Mouse (Mus musculus) MEL (cell line): ENCODE measurements around the gene Rac3. TPM values are rescaled to one million over a fixed set of nuclear protein-coding genes. Genes with fewer than 3 reads are reported as not detected.

Experiments
- DNase-seq: peaks from one replicate; pipeline ENCODE4 v3.0.0; 2011; ENCODE audit warnings: low read depth, low spot score
- H3K27ac ChIP-seq: 2 replicates; pipeline ENCODE4 v1.5.1; 2012; ENCODE audit warnings: low read depth, mild to moderate bottlenecking, control low read depth, low read length, moderate library complexity; ENCODE audit not compliant: control insufficient read depth
- H3K27me3 ChIP-seq, 2 experiments: fragments of 150-350 bp in 1 of 2; sonication (generic) in 1 of 2; 2 replicates each; pipeline ENCODE4 v1.6.1; 2012; ENCODE audit warnings: low read length in 2 of 2, mild to moderate bottlenecking in 2 of 2, improper control_type of control experiment in 1 of 2, moderate library complexity in 1 of 2; ENCODE audit not compliant: insufficient read depth in 2 of 2, control insufficient read depth in 1 of 2
- H3K36me3 ChIP-seq, 2 experiments: 2 replicates each; pipeline ENCODE4 v1.6.1; 2012 to 2014; ENCODE audit warnings: low read length in 2 of 2, improper control_type of control experiment in 1 of 2, inconsistent platforms in 1 of 2, mild to moderate bottlenecking in 1 of 2; ENCODE audit not compliant: insufficient read depth in 2 of 2, control insufficient read depth in 1 of 2
- H3K4me1 ChIP-seq, 2 experiments: fragments of 150-350 bp in 1 of 2; sonication (generic) in 1 of 2; 2 replicates each; pipeline ENCODE4 v1.6.1; 2012; ENCODE audit warnings: low read length in 2 of 2, improper control_type of control experiment in 1 of 2, mild to moderate bottlenecking in 1 of 2; ENCODE audit not compliant: insufficient read depth in 2 of 2, control insufficient read depth in 1 of 2
- H3K4me3 ChIP-seq, 2 experiments: fragments of 150-350 bp in 1 of 2; sonication (generic) in 1 of 2; 2 replicates each; pipeline ENCODE4 v1.5.1; 2012; ENCODE audit warnings: low read depth in 2 of 2, low read length in 2 of 2, mild to moderate bottlenecking in 2 of 2, moderate library complexity in 2 of 2, control low read depth in 1 of 2, improper control_type of control experiment in 1 of 2; ENCODE audit not compliant: control insufficient read depth in 1 of 2, insufficient read depth in 1 of 2
- H3K79me2 ChIP-seq: 2 replicates; pipeline ENCODE4 v1.6.1; 2012; ENCODE audit warnings: mild to moderate bottlenecking, low read length, moderate library complexity; ENCODE audit not compliant: control insufficient read depth, poor library complexity, insufficient read depth
- H3K9ac ChIP-seq: 2 replicates; pipeline ENCODE4 v1.6.1; 2012; ENCODE audit warnings: low read depth, mild to moderate bottlenecking, control low read depth, low read length, moderate library complexity; ENCODE audit not compliant: control insufficient read depth, poor library complexity, severe bottlenecking
- H3K9me3 ChIP-seq: fragments of 150-350 bp; sonication (generic); replicated peaks from 2 replicates; pipeline ENCODE4 v1.6.1; 2012; ENCODE audit warnings: mild to moderate bottlenecking, low read length, improper control_type of control experiment, moderate library complexity; ENCODE audit not compliant: insufficient read depth
- BHLHE40 ChIP-seq: IDR thresholded peaks from 2 replicates; pipeline ENCODE4 v1.6.1; 2012; ENCODE audit warnings: low read depth, mild to moderate bottlenecking, inconsistent platforms, low read length, improper control_type of control experiment, borderline replicate concordance
- CHD1 ChIP-seq: IDR thresholded peaks from 2 replicates; pipeline ENCODE4 v1.6.1; 2012; ENCODE audit warnings: low read depth, mild to moderate bottlenecking, inconsistent platforms, low read length, improper control_type of control experiment
- CTCF ChIP-seq, 3 experiments: IDR thresholded peaks in 2 of 3; conservative IDR thresholded peaks in 1 of 3; 2 replicates each; pipeline ENCODE4 v1.5.1; 2011 to 2012; ENCODE audit warnings: low read length in 3 of 3, low read depth in 2 of 3, mild to moderate bottlenecking in 2 of 3, improper control_type of control experiment in 1 of 3, inconsistent platforms in 1 of 3, mixed read lengths in 1 of 3, moderate library complexity in 1 of 3; ENCODE audit not compliant: control insufficient read depth in 1 of 3, insufficient read depth in 1 of 3, poor library complexity in 1 of 3, severe bottlenecking in 1 of 3
- EP300 ChIP-seq, 2 experiments: IDR thresholded peaks; 2 replicates each; pipeline ENCODE4 v1.6.1; 2011; ENCODE audit warnings: improper control_type of control experiment in 2 of 2, low read length in 2 of 2, low read depth in 1 of 2, mild to moderate bottlenecking in 1 of 2
- GABPA ChIP-seq: IDR thresholded peaks from 2 replicates; pipeline ENCODE4 v1.6.1; 2012; ENCODE audit warnings: low read depth, mild to moderate bottlenecking, inconsistent platforms, low read length, improper control_type of control experiment, moderate library complexity
- HCFC1 ChIP-seq: IDR thresholded peaks from 2 replicates; pipeline ENCODE4 v1.6.1; 2012; ENCODE audit warnings: low read depth, mild to moderate bottlenecking, inconsistent platforms, low read length, improper control_type of control experiment, moderate library complexity
- JUND ChIP-seq: IDR thresholded peaks from 2 replicates; pipeline ENCODE4 v1.6.1; 2011; ENCODE audit warnings: low read depth, mild to moderate bottlenecking, improper control_type of control experiment, low read length
- MAX ChIP-seq: IDR thresholded peaks from 2 replicates; pipeline ENCODE4 v1.6.1; 2011; ENCODE audit warnings: low read length, improper control_type of control experiment
- MYC ChIP-seq: IDR thresholded peaks from 2 replicates; pipeline ENCODE4 v1.6.1; 2011; ENCODE audit warnings: low read depth, mild to moderate bottlenecking, low read length, improper control_type of control experiment, moderate library complexity
- NRF1 ChIP-seq: IDR thresholded peaks from 2 replicates; pipeline ENCODE4 v1.6.1; 2014; ENCODE audit warnings: low read depth, mild to moderate bottlenecking, inconsistent platforms, low read length, improper control_type of control experiment, moderate library complexity; ENCODE audit not compliant: poor library complexity, insufficient read depth, severe bottlenecking
- POLR2A ChIP-seq, 2 experiments: IDR thresholded peaks; 2 replicates each; pipeline ENCODE4 v1.6.1; 2011 to 2012; ENCODE audit warnings: low read length in 2 of 2, mild to moderate bottlenecking in 2 of 2, control low read depth in 1 of 2, improper control_type of control experiment in 1 of 2, low read depth in 1 of 2, moderate library complexity in 1 of 2; ENCODE audit not compliant: control insufficient read depth in 1 of 2, insufficient read depth in 1 of 2, poor library complexity in 1 of 2
- RCOR1 ChIP-seq: IDR thresholded peaks from 2 replicates; pipeline ENCODE4 v1.6.1; 2012; ENCODE audit warnings: low read depth, mild to moderate bottlenecking, inconsistent platforms, low read length, improper control_type of control experiment
- SIN3A ChIP-seq: IDR thresholded peaks from 2 replicates; pipeline ENCODE4 v1.6.1; 2012; ENCODE audit warnings: low read length, improper control_type of control experiment, inconsistent platforms
- TCF12 ChIP-seq: IDR thresholded peaks from 2 replicates; pipeline ENCODE4 v1.6.1; 2014; ENCODE audit warnings: low read depth, mild to moderate bottlenecking, inconsistent platforms, low read length, improper control_type of control experiment, moderate library complexity
- UBTF ChIP-seq: IDR thresholded peaks from 2 replicates; pipeline ENCODE4 v1.6.1; 2012; ENCODE audit warnings: low read depth, mild to moderate bottlenecking, inconsistent platforms, low read length, improper control_type of control experiment, moderate library complexity, borderline replicate concordance; ENCODE audit not compliant: insufficient read depth
- USF1 ChIP-seq: IDR thresholded peaks from 2 replicates; pipeline ENCODE4 v1.6.1; 2014; ENCODE audit warnings: low read depth, mild to moderate bottlenecking, inconsistent platforms, low read length, improper control_type of control experiment, moderate library complexity
- USF2 ChIP-seq, 2 experiments: IDR thresholded peaks; 2 replicates each; pipeline ENCODE4 v1.6.1; 2011 to 2012; ENCODE audit warnings: improper control_type of control experiment in 2 of 2, low read length in 2 of 2, borderline replicate concordance in 1 of 2, inconsistent platforms in 1 of 2, low read depth in 1 of 2, mild to moderate bottlenecking in 1 of 2; ENCODE audit not compliant: insufficient read depth in 1 of 2
- ZC3H11A ChIP-seq: IDR thresholded peaks from 2 replicates; pipeline ENCODE4 v1.6.1; 2012; ENCODE audit warnings: low read depth, mild to moderate bottlenecking, inconsistent platforms, low read length, improper control_type of control experiment
- ZKSCAN1 ChIP-seq: IDR thresholded peaks from 2 replicates; pipeline ENCODE4 v1.6.1; 2012; ENCODE audit warnings: low read depth, mild to moderate bottlenecking, inconsistent platforms, low read length, improper control_type of control experiment, moderate library complexity
- ZNF384 ChIP-seq: IDR thresholded peaks from 2 replicates; pipeline ENCODE4 v1.6.1; 2012; ENCODE audit warnings: low read depth, mild to moderate bottlenecking, inconsistent platforms, low read length, improper control_type of control experiment
- polyA plus RNA-seq, 2 experiments: library from polyadenylated mRNA; stranded (reverse) in 1 of 2; unstranded in 1 of 2; fragments of >175 nt in 1 of 2; fragments of >200 nt in 1 of 2; gene quantifications; 2 replicates each; pipeline versions ENCODE4 v1.2.1 to v1.2.4; 2012; ENCODE audit warnings: low replicate concordance in 2 of 2, low read depth in 1 of 2; ENCODE audit not compliant: insufficient read length in 2 of 2, insufficient read depth in 1 of 2, missing spikeins in 1 of 2
- total RNA-seq: library from RNA; depleted of rRNA; stranded (reverse); fragments of 300-350 nt; gene quantifications from 2 replicates; pipeline ENCODE4 v1.2.3, GENCODE M21; 2012

Rac3 gene
- total and polyA plus RNA-seq, 3 experiments = 12.0 to 13.1 TPM; not detected in 1

DNA sequence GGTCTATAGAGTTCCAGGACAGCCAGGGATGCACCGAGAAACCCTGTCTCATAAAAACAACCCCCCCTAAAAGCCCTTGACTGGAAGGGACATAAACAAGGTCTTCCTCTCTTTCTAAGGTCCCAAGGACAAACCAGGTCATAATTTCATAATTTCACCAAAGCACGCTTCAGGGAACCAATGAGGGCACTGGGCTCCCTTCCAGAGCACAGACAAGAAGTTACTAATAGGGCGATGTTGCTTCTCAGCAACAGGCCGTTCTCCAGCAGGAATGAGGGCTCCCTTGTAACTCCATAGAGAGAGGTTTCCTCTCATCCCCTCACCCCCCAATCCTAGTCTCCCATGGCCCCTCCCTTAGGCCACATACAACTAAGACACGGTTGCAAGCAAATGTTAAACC, 19.7 kb downstream of the Rac3 start:
- no peaks in the 10 kb centered on the region for H3K9me3 ChIP-seq
- H3K27me3 ChIP-seq = peaks cover 3% of the 10 kb centered on the region in 2 experiments
- no peaks in the 10 kb centered on the region for H3K79me2 ChIP-seq
- H3K9ac ChIP-seq = no peak overlapping the region
- no peak for DNase-seq
- H3K36me3 ChIP-seq = no peaks in the 10 kb centered on the region
- TF ChIP-seq ZKSCAN1 (no peak), GABPA (no peak), TCF12 (no peak), BHLHE40 (no peak), UBTF (no peak), MYC (no peak), RCOR1 (no peak), ZC3H11A (no peak), USF1 (no peak), CHD1 (no peak), POLR2A (IDR thresholded peaks at IDR 0.05; ENCODE audit: control insufficient read depth in 1 of 2, insufficient read depth in 1 of 2, low read depth in 1 of 2, low read length in 2 of 2, poor library complexity in 1 of 2) (no peak), HCFC1 (no peak), JUND (no peak)
- H3K4me3 ChIP-seq = no peak overlapping the region
- no peak overlapping the region for H3K27ac ChIP-seq
- no peaks in the 10 kb centered on the region for H3K4me1 ChIP-seq

DNA sequence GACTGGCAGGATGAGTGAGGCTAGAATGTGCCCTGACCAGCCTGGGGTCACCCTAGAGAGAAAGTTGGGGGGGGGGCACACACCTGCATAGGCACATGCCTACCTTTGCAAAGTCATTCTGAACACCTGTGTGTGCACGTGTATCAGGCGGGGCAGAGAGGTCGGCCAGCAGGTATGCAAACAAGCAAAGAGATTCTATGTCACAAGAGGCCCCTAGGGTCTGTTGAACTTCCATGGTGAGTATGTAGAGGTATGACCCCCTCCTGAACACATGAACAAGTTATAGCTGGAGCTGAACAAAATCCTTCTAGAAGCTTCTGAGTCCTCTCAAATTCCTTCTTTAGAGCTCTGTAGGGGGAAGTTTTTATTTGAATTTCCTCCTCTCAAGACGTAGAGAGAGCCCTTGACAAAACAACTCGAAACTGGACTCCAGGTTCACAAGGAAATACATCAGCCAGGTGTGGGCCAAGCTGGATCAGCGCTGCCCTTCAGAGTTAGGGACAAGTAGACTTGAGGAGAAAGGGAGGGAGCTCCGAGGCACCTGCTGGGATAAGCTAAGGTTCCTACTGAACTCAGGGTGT, 22.9 kb downstream of the Rac3 start:
- no peaks in the 10 kb centered on the region for H3K9me3 ChIP-seq
- no peaks in the 10 kb centered on the region for H3K79me2 ChIP-seq
- H3K4me3 ChIP-seq = no peak overlapping the region
- peaks cover 0 to 3% of the 10 kb centered on the region in 2 experiments; a peak in 3 of 4 replicates for H3K27me3 ChIP-seq
- H3K27ac ChIP-seq = no peak overlapping the region
- no peaks in the 10 kb centered on the region for H3K36me3 ChIP-seq
- no peaks in the 10 kb centered on the region; a peak in 2 of 4 replicates for H3K4me1 ChIP-seq
- TF ChIP-seq EP300 (IDR thresholded peaks at IDR 0.05; ENCODE audit: low read depth in 1 of 2, low read length in 2 of 2) (no peak), ZC3H11A (no peak), POLR2A (IDR thresholded peaks at IDR 0.05; ENCODE audit: control insufficient read depth in 1 of 2, insufficient read depth in 1 of 2, low read depth in 1 of 2, low read length in 2 of 2, poor library complexity in 1 of 2) (no peak), RCOR1 (no peak)
- no peak overlapping the region for H3K9ac ChIP-seq
- DNase-seq = no peak

DNA sequence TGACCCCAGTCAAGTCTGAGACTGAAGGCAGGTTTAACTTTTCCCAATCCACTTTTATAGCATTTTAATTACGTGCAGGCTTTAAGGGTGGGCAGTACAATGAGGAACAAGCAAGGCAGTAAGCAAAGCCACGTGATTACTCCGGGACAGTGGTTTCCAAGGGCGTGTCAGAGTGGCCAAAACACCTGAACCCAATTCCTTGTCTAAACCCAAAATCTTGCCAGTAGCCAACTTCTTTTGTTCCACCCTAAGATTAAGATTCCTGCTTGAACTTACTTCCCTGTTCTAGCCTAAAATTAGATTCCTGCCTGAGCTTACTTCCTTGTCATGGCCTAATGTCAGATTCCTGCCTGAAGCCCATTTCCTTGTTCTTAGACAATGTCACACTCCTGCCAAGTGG, 26.7 kb downstream of the Rac3 start:
- Histone ChIP-seq H3K27me3 (0 out of 4 replicates have a peak, but pooled peaks cover 0 to 4% of the 10 kb centered on the region in 2 experiments), H3K4me1 (no peaks in the 10 kb centered on the region; a peak in 2 of 4 replicates), H3K4me3 (no peak overlapping the region), H3K9me3 (no peaks in the 10 kb centered on the region), H3K9ac (no peak overlapping the region), H3K36me3 (no peaks in the 10 kb centered on the region), H3K79me2 (no peaks in the 10 kb centered on the region), H3K27ac (no peak overlapping the region)
- peak; percentile 60 for TF ChIP-seq USF1
- TF ChIP-seq USF2 (IDR thresholded peaks at IDR 0.05; ENCODE audit: borderline replicate concordance in 1 of 2, insufficient read depth in 1 of 2, low read depth in 1 of 2, low read length in 2 of 2) = no peak
- TF ChIP-seq NRF1 = no peak
- no peak for TF ChIP-seq CTCF (IDR thresholded peaks at IDR 0.05 in 2 of 3, conservative IDR thresholded peaks at IDR 0.05 in 1 of 3; ENCODE audit: control insufficient read depth in 1 of 3, insufficient read depth in 1 of 3, low read depth in 2 of 3, low read length in 3 of 3, poor library complexity in 1 of 3, severe bottlenecking in 1 of 3)
- TF ChIP-seq ZKSCAN1 = no peak
- TF ChIP-seq SIN3A = peak; percentile 40; the same call in 1 of the 2 replicates
- 0 out of 2 replicates have a peak, but pooled peaks have one; percentile 8 for TF ChIP-seq RCOR1
- TF ChIP-seq MAX = peak; percentile 55; the same call in 1 of the 2 replicates
- no peak for TF ChIP-seq ZNF384
- no peak for DNase-seq
